Mouse (Mus musculus): ENCODE measurements around the gene H2-K1.
"Not testable (repeated sequence)": the region's sequence is repeated elsewhere in the genome, so short reads cannot be mapped to it uniquely, and the experiment has no call there.

The H2-K1 gene

GRCm38 (mm10) chr17:33953961-33954565, 46.1 kb downstream of the H2-K1 start:
- DNase-seq = no peak

GRCm38 (mm10) chr17:33953310-33953709, 46.8 kb downstream of the H2-K1 start:
- DNase-seq = no peak

- DNase-seq = no peak
Observed at GRCm38 (mm10) chr17:33952879-33953278, 47.3 kb downstream of the H2-K1 start.

GRCm38 (mm10) chr17:33952015-33952414, 48.1 kb downstream of the H2-K1 start:
- not testable (repeated sequence) for DNase-seq

- peak; percentile 86 for DNase-seq
Observed at GRCm38 (mm10) chr17:33951021-33951946, 48.9 kb downstream of the H2-K1 start, which contains the start of gene B3galt4. Gene B3galt4, minus strand, starts transcription at chr17:33951488.

- DNase-seq = no peak
Observed at GRCm38 (mm10) chr17:33950131-33950625, 50.0 kb downstream of the H2-K1 start.

GRCm38 (mm10) chr17:33948905-33949537, 51.1 kb downstream of the H2-K1 start:
- no peak for DNase-seq

- DNase-seq = no peak
Observed at GRCm38 (mm10) chr17:33948090-33948904, 51.9 kb downstream of the H2-K1 start.

- peak; percentile 32 for DNase-seq
Observed at GRCm38 (mm10) chr17:33947430-33948089, 52.6 kb downstream of the H2-K1 start.
